Mouse (Mus musculus): Measurements from ENCODE around the gene Cdc42se2.

Cdc42se2 gene

DNA sequence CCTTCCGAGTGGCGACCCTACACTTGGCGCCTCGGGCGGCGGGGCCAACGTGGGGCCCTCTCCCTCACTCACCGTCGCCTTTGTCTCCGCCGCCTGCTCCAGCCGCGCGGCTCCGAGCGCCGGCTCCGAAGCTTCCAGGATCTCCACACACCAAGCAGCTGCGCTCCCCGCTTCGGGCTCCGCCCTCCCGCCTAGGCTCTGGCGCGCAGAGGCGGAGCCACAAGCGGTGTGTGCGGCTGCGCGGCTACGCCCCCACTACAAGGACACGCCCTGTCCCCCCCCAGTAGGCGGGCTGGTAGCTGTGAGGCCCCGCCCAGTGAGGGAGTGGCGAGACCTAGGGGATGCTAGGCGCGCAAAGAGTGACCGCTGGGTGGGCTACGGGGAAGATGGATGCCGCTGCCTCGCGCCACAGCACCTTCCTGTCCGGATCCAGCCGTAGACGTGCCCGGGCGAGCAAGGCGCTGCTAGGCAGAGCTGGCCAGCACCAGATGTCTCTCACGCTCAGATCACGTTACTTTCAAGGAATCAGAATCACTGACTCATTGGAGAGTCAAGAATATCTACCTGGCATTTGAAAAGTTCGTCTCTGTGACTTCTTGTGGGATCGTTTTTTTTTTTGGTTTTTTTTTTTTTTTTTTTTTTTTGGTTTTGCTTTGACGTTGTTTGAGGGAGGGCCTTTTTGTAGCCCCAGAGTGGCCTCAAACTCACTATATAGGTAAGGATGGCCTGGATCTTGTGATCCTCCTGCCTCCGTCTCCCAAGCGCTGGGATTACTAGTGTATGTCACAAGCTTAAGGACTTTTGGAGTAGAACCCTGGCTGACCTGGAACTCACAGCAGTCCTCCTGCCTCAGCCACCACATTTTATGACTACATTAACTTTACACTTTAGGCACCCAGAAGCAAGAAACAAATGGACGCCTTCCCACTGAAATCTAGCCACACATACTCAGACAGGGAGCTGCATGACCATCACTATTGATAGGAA lies at the start of gene Cdc42se2:
Cdc42se2 (minus strand) TSS at position 188 of the 987 bp plus-strand sequence.
- POLR2A ChIA-PET, result interaction anchor here (0.6 to 3.4 kb wide), 127 partner anchors 8 to 897 kb away, joined by 3 to 94 read pairs (median 5); partner anchors contain the start of genes Lyrm7 (in 3 of the 4), Fnip1 (in 2 of the 4), Rapgef6 (in 2 of the 4) and Anxa6 (in 1 of the 4)
- CTCF ChIA-PET, result interaction anchor here (0.5 to 2.5 kb wide), 11 partner anchors 9 to 940 kb away, joined by 3 to 10 read pairs (median 3); partner anchors contain the start of gene Lyrm7 (in 1 of the 4)

- CTCF ChIA-PET, result interaction anchor here in 3 of 4 experiments (0.6 to 1.2 kb wide), 3 partner anchors 11 to 176 kb away, joined by 3 read pairs; no protein-coding TSS in a partner anchor
- POLR2A ChIA-PET, result interaction anchor here in 3 of 4 experiments (0.6 to 1.4 kb wide), 9 partner anchors 19 to 397 kb away, joined by 3 to 6 read pairs (median 3); partner anchors contain the start of genes Cdc42se2 (in 2 of the 3) and Lyrm7 (in 1 of the 3)
Observed at GRCm38 (mm10) chr11:54836106-54836505, 48.6 kb upstream of the Cdc42se2 start.

- CTCF ChIA-PET, result no interaction called here
- POLR2A ChIA-PET, result no interaction called here
Observed at GRCm38 (mm10) chr11:54834596-54834995, 47.1 kb upstream of the Cdc42se2 start.

- CTCF ChIA-PET, result no interaction called here
Observed at GRCm38 (mm10) chr11:54833833-54834232, 46.4 kb upstream of the Cdc42se2 start.

DNA sequence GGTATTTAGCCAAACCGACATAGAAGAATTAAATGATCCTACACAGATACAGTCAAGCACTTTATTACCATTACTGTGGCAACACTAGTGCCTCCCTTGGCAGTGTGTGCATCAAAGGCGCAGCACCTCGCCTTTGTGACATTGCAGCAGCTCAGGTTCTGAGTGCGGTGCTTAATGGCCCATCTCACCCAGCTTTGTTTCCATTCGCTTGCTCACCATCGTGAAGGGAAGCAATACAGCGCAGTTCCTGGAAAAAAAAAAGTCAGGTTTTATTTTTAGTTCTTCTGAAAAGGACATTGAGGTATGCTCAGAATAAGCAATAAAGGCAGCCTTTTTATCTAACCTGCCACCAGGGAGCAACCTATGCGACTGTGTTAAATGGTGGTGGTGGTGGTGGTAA lies 39.3 kb upstream of the Cdc42se2 start:
- POLR2A ChIA-PET, result interaction anchor here in 1 of 4 experiments (0.7 kb wide), 1 partner anchor 160 kb away, joined by 3 read pairs; no protein-coding TSS in a partner anchor
- CTCF ChIA-PET, result interaction anchor here in 1 of 4 experiments (1.1 kb wide), 1 partner anchor 31 kb away, joined by 3 read pairs; no protein-coding TSS in a partner anchor

More at GRCm38 (mm10) chr11:54833833-54834232, 46.4 kb upstream of the Cdc42se2 start:
- POLR2A ChIA-PET, result interaction anchor here in 1 of 4 experiments (1.1 to 1.5 kb wide), 2 partner anchors 27 to 46 kb away, joined by 3 to 8 read pairs; partner anchors contain the start of genes Cdc42se2 and Lyrm7

- ChIA-PET POLR2A (interaction anchor here in 1 of 4 experiments (1.0 to 1.1 kb wide), 2 partner anchors 9 to 38 kb away, joined by 3 to 4 read pairs; partner anchors contain the start of gene Cdc42se2), CTCF (interaction anchor here in 3 of 4 experiments (0.6 to 1.1 kb wide), 3 partner anchors 11 to 556 kb away, joined by 3 to 5 read pairs (median 3); no protein-coding TSS in a partner anchor)
Observed at GRCm38 (mm10) chr11:54825774-54826173, 38.3 kb upstream of the Cdc42se2 start.

DNA sequence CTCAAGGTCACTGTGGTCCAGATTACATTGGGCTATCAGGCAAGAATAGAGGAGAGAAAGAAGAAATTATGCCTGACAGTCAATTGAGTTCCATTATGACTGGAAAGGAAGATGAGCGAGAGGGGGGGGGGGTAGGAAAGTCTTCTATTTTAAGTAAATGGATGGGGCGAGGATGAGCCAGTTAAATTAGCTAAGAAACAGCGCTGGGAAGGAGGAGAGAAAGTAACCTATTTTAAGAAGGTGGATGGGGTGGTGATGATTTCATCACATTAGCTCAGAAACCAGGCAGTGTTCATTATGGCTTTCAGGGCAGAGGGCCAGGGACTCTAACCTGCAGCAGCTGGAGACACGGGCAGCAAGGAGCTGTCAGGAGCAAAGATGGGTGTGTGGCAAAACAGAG lies 36.0 kb upstream of the Cdc42se2 start:
- ChIA-PET POLR2A (interaction anchor here in 3 of 4 experiments (0.7 to 1.3 kb wide), 5 partner anchors 14 to 37 kb away, joined by 3 to 4 read pairs (median 3); partner anchors contain the start of gene Lyrm7 (in 1 of the 3)), CTCF (interaction anchor here in 1 of 4 experiments (0.8 kb wide), 1 partner anchor 81 kb away, joined by 9 read pairs; no protein-coding TSS in a partner anchor)

DNA sequence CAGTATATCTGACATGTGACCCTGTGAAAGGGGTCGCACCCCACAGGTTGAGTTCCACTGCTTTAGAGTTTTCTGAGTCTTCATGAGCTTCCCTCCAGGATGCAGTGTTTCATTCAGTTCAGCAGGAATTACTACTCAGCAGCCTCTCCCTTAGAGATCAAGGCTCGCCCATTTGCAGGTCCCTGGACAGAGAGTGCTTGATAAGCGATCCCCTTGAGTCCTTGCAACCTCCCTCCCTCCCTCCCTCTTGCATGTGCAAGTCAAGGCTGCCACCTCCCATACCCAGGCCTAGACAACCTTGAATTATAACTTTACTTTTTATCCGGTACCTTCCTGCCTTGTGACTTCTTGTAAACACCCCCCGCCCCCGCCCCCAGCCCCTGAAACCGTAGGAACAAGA lies 32.0 kb upstream of the Cdc42se2 start:
- ChIA-PET POLR2A (interaction anchor here in 3 of 4 experiments (0.7 to 2.1 kb wide), 10 partner anchors 8 to 90 kb away, joined by 3 to 8 read pairs (median 4); partner anchors contain the start of genes Cdc42se2 (in 3 of the 3) and Lyrm7 (in 1 of the 3)), CTCF (no interaction called here)

GRCm38 (mm10) chr11:54817449-54817848 lies 30.0 kb upstream of the Cdc42se2 start:
- ChIA-PET POLR2A (interaction anchor here in 2 of 4 experiments (1.0 to 2.9 kb wide), 7 partner anchors 19 to 70 kb away, joined by 3 to 16 read pairs (median 5); partner anchors contain the start of genes Cdc42se2 (in 2 of the 2) and Lyrm7 (in 1 of the 2)), CTCF (interaction anchor here in 1 of 4 experiments (0.6 kb wide), 1 partner anchor 341 kb away, joined by 4 read pairs; no protein-coding TSS in a partner anchor)

DNA sequence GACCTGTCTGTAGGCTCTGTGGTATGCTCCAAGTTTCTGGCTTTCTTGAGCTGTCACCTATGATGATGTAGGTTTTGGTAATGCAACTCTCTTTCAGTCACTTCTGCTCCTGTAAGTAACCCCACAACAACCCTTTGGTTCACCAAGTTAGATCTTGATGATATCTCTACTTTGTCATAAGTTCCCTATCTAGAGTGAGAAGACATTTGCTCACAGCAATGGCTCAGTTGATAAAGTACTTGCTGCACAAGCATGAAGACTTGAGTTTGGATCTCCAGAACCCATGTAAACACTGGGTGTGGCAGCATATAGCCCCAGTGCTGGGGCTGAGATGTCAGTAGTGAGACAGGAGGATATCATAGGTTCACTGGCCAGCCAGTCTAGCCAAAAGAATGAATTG lies 28.2 kb upstream of the Cdc42se2 start:
- ChIA-PET POLR2A (interaction anchor here in 3 of 4 experiments (0.9 to 2.9 kb wide), 7 partner anchors 9 to 48 kb away, joined by 3 to 16 read pairs (median 3); partner anchors contain the start of genes Cdc42se2 (in 2 of the 3) and Lyrm7 (in 1 of the 3)), CTCF (interaction anchor here in 1 of 4 experiments (0.9 kb wide), 1 partner anchor 12 kb away, joined by 3 read pairs; no protein-coding TSS in a partner anchor)

DNA sequence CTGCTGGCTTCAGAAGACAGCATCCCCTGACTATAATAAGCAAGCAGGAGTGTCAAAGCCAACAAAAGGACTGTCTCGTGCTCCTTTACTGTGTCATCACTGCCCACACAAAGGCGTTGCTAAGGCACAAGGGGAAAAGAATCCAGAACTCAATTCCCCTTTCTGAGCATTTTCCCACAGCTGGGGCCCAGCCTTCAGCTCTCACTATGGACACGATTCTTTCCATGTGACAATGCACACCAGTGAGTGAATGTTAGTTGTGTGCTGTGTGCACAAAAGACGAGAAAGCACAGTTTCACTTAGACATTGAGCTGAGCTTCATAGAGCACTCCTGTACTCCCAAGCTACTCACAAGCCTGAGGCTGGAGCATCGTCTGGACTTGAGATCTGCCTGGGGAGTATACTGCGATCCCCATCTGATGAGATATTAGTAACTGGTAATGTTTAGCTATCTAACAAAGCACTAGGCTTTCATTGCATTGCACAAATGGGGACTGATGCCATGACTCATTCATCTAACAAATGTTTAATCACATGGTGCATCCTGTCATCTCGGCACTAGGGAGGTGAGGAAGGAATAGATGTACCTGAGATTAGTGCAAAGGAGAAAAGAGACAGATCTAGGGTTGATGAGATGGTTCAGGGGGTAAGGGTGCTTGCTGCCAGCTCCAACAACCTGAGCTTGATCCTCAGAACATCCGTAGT lies 25.5 kb upstream of the Cdc42se2 start:
- ChIA-PET CTCF (no interaction called here), POLR2A (interaction anchor here in 3 of 4 experiments (0.7 to 1.7 kb wide), 7 partner anchors 17 to 177 kb away, joined by 3 to 11 read pairs (median 5); partner anchors contain the start of genes Cdc42se2 (in 3 of the 3) and Lyrm7 (in 1 of the 3))

GRCm38 (mm10) chr11:54812314-54812713 lies 24.8 kb upstream of the Cdc42se2 start:
- CTCF ChIA-PET, result interaction anchor here in 2 of 4 experiments (0.6 to 0.7 kb wide), 2 partner anchors 16 to 82 kb away, joined by 3 to 5 read pairs; no protein-coding TSS in a partner anchor

GRCm38 (mm10) chr11:54811054-54811453 lies 23.6 kb upstream of the Cdc42se2 start:
- ChIA-PET POLR2A (interaction anchor here in 2 of 4 experiments (0.8 to 3.8 kb wide), 7 partner anchors 8 to 50 kb away, joined by 3 to 23 read pairs (median 3); partner anchors contain the start of genes Cdc42se2 (in 2 of the 2) and Lyrm7 (in 1 of the 2)), CTCF (no interaction called here)

More at GRCm38 (mm10) chr11:54812314-54812713, 24.8 kb upstream of the Cdc42se2 start:
- POLR2A ChIA-PET, result interaction anchor here in 3 of 4 experiments (0.9 to 1.7 kb wide), 6 partner anchors 16 to 50 kb away, joined by 3 to 11 read pairs (median 5); partner anchors contain the start of genes Cdc42se2 (in 3 of the 3) and Lyrm7 (in 1 of the 3)

DNA sequence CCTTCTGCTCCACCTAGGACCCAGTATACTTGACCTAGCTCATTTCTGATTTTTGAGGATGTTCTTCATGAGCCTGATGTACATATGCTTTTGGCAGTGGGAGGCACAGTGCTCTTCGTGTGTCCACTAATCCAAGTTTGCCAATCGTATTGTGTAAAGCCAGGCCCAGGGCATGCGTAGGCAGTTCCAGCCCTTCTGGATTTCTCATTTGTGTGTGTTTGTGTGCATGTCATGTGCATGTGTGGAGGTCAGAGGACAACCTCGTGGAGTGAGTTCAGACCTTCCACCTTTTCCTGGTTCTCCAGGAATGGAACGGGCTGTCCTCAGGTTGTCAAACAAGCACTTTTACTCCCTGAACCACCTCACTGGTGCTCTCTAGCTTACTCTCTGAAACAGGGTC lies 22.1 kb upstream of the Cdc42se2 start:
- CTCF ChIA-PET, result interaction anchor here in 1 of 4 experiments (1.5 kb wide), 1 partner anchor 248 kb away, joined by 3 read pairs; no protein-coding TSS in a partner anchor

DNA sequence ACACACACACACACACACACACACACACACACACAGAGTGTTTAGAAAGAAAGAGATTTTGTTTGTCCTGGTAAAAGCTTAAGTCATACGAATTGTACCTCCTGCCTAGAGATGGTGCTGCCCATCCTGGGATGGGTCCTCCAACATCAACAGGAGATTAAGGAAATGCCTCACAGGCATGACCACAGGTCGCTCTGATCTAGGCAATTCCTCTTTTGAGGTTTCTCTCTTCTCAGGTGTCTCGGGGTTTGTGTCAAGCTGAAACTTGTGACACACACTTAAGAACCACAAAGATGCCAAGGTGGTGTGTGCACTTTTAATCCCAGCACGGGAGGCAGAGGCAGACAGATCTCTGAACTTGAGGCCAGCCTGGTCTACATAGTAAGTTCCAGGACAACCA lies 20.7 kb upstream of the Cdc42se2 start:
- ChIA-PET CTCF (interaction anchor here in 1 of 4 experiments (0.6 kb wide), 1 partner anchor 10 kb away, joined by 4 read pairs; no protein-coding TSS in a partner anchor), POLR2A (interaction anchor here in 1 of 4 experiments (1.4 to 3.8 kb wide), 4 partner anchors 11 to 52 kb away, joined by 3 to 23 read pairs (median 4); partner anchors contain the start of genes Cdc42se2 and Lyrm7)

More for the DNA sequence above, 22.1 kb upstream of the Cdc42se2 start:
- POLR2A ChIA-PET, result interaction anchor here in 2 of 4 experiments (1.2 to 3.8 kb wide), 5 partner anchors 12 to 51 kb away, joined by 3 to 23 read pairs (median 5); partner anchors contain the start of genes Cdc42se2 (in 2 of the 2) and Lyrm7 (in 1 of the 2)

DNA sequence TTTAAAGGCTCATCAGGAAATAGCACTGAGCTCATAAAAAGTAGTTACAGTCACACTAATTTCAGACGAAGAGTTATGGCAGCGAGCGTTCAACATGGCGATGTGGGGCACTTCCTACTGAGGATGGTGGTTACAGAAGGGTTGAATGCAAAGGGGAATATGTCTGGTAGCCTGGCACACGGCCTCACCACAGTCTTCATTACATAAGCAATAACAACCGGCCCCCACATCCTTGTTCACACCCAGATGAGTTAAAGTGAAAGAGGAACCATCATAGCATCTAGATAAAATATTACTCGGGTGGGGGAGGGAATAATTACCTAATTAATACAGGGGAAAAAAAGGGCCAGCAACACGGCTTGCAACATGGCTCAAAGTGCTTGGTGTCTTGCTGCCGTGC lies 20.2 kb upstream of the Cdc42se2 start:
- CTCF ChIA-PET, result no interaction called here
- POLR2A ChIA-PET, result interaction anchor here in 2 of 4 experiments (0.7 to 2.2 kb wide), 6 partner anchors 9 to 274 kb away, joined by 3 to 6 read pairs (median 3); partner anchors contain the start of genes Cdc42se2 (in 1 of the 2) and Lyrm7 (in 1 of the 2)

DNA sequence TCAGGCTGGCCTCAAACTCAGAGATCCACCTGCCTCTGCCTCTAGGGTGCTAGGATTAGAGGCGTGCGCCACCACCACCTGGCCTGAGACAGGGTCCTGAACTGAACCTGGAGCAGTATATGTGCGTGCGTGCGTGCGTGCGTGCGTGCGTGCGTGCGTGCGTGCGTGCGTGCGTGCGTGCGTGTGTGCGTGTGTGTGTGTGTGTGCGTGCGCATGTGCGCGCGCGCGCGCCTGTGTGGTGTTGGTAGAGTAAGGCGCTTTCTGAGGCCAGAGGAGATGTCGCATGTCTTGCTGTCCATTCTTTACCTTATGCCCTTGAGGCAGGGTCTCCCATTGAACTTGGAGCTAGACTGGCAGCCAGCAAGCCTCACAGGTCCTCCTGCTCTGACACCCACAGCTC lies 19.4 kb upstream of the Cdc42se2 start:
- POLR2A ChIA-PET, result interaction anchor here in 3 of 4 experiments (0.7 to 2.2 kb wide), 6 partner anchors 9 to 275 kb away, joined by 3 to 6 read pairs (median 4); partner anchors contain the start of gene Cdc42se2 (in 2 of the 3)
- CTCF ChIA-PET, result no interaction called here
